Mouse (Mus musculus) small intestine, adult 2 months (tissue): ENCODE data around the gene Tmem74b. TPM values are rescaled to one million over a fixed set of nuclear protein-coding genes. Genes with fewer than 3 reads are reported as not detected.

Experiments used
- H3K27ac ChIP-seq: fragments of 200-500 bp; 2 replicates; pipeline ENCODE4 v1.5.1; 2012; ENCODE audit warnings: low read depth, low read length, control low read depth, inconsistent platforms; ENCODE audit not compliant: insufficient read depth
- H3K27me3 ChIP-seq: fragments of 200-500 bp; 2 replicates; pipeline ENCODE4 v1.6.1; 2012; ENCODE audit warnings: mild to moderate bottlenecking, moderate library complexity, low read length, inconsistent platforms; ENCODE audit not compliant: control insufficient read depth, insufficient read depth
- H3K36me3 ChIP-seq: fragments of 200-500 bp; 2 replicates; pipeline ENCODE4 v1.6.1; 2012; ENCODE audit warnings: mild to moderate bottlenecking, low read length, control low read depth, inconsistent platforms; ENCODE audit not compliant: control insufficient read depth, insufficient read depth
- H3K4me1 ChIP-seq: fragments of 200-500 bp; 2 replicates; pipeline ENCODE4 v1.6.1; 2012; ENCODE audit warnings: low read length, inconsistent platforms, mixed read lengths; ENCODE audit not compliant: control insufficient read depth, insufficient read depth, insufficient read length
- H3K4me3 ChIP-seq: fragments of 200-500 bp; 2 replicates; pipeline ENCODE4 v1.5.1; 2012; ENCODE audit warnings: low read depth, mild to moderate bottlenecking, control low read depth, inconsistent platforms, low read length, moderate library complexity
- CTCF ChIP-seq: fragments of 200-500 bp; IDR thresholded peaks from 2 replicates; pipeline ENCODE4 v1.5.1; 2012; ENCODE audit warnings: low read depth, mild to moderate bottlenecking, control low read depth, inconsistent platforms, low read length, moderate library complexity, mixed read lengths; ENCODE audit not compliant: insufficient replicate concordance, insufficient read length; ENCODE audit errors: extremely low read depth
- POLR2A ChIP-seq: fragments of 200-500 bp; IDR thresholded peaks from 2 replicates; pipeline ENCODE4 v1.6.1; 2012; ENCODE audit warnings: low read depth, mild to moderate bottlenecking, control low read depth, inconsistent platforms, low read length, moderate library complexity
- WGBS: fragments of 180-500 bp; shearing (Covaris S2); methylation state at CpG from one replicate; pipeline ENCODE4 v1.1.7; 2018; 5-methylcytosine and 5-hydroxymethylcytosine counted together
- polyA plus RNA-seq: library from polyadenylated mRNA; depleted of rRNA; stranded (reverse); fragments of >200 nt; gene quantifications from 2 replicates; pipeline ENCODE4 v1.2.3, GENCODE M21; 2012; rRNA removed

The Tmem74b gene
- polyA plus RNA-seq, 1 experiment: 0.32 TPM

DNA sequence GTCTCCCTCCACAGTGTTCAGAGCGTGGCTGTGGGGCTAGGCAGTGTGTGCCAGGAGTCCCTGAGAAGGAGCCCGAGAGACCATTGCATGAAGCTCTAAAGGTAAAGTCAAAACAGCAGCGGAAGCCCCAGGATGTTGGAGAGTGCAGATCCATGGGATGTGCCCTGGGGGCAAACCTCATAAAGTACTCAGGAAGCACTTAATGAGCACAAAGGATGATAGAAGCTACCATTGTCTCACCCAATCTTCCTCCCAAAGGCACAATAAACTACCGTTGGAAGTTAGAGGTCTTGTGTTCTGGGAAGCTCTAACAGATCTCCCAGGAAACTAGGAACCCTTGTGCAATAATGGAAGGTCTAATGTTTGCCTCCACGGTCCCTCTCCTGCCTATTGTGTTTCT is 55.6 kb downstream of the Tmem74b start:
- TF ChIP-seq POLR2A (no peak), CTCF (no peak)
- Histone ChIP-seq H3K4me1 (no peaks in the 10 kb centered on the region), H3K27ac (no peak overlapping the region), H3K27me3 (no peaks in the 10 kb centered on the region), H3K4me3 (no peak overlapping the region), H3K36me3 (no peaks in the 10 kb centered on the region)
- WGBS: 75% methylated on average over 5 of the region's 5 CpGs

DNA sequence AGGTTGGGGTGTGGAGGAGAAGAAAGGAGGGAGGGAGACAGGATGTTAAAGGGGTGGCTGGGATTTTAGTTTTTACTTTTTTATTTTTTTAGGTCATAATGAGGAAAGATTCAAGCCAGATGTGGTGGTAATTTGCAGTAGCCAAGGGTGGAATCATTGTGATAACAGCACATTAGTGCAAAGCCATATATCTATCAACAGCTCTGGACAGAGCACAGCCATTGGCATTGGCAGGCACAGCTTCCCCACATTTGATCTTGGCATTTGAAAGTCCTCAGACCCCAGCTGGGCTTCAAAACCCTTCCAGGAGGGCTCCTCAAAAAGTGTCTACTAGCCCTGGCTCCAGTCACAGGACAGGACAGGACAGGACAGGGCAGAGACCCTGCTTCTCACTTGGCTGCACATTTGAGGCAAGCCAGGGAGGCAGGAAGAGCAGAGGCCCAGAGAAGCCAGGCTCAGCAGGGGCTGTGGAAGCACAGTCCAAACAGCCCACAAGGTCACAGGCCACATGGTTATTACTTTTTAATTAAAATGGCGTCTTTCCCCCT is 57.1 kb downstream of the Tmem74b start:
- Histone ChIP-seq H3K36me3 (no peaks in the 10 kb centered on the region), H3K4me3 (no peak overlapping the region), H3K27me3 (no peaks in the 10 kb centered on the region), H3K27ac (no peak overlapping the region), H3K4me1 (no peaks in the 10 kb centered on the region)
- 38% methylated on average over 1 of the region's 1 CpGs for WGBS
- TF ChIP-seq CTCF: no peak
- TF ChIP-seq POLR2A: no peak

Other genes with a start within 250 kb of the Tmem74b start
- not detected in 2 replicates for gene 4921509C19Rik, start 225.9 kb upstream of the Tmem74b start, polyA plus RNA-seq
- gene Nsfl1c, start 207.8 kb upstream of the Tmem74b start, polyA plus RNA-seq: 14.4 and 31.1 TPM in 2 replicates
- gene Fkbp1a, start 159.5 kb upstream of the Tmem74b start, polyA plus RNA-seq: 30.6 and 65.0 TPM in 2 replicates
- 125 and 228 TPM in 2 replicates for gene Sdcbp2, start 129.4 kb upstream of the Tmem74b start, polyA plus RNA-seq
- 6.6 and 21.6 TPM in 2 replicates for gene Snph, start 69.4 kb upstream of the Tmem74b start, polyA plus RNA-seq
- not detected in 2 replicates for gene Rad21l, start 33.5 kb upstream of the Tmem74b start, polyA plus RNA-seq
- 19.8 and 45.1 TPM in 2 replicates for gene Psmf1, start 42.2 kb downstream of the Tmem74b start, polyA plus RNA-seq
- 0.04 TPM in 1 of 2 replicates, not detected in the other for gene Rspo4, start 140.9 kb downstream of the Tmem74b start, polyA plus RNA-seq
- 0.15 and 0.25 TPM in 2 replicates for gene Angpt4, start 209.2 kb downstream of the Tmem74b start, polyA plus RNA-seq